Mouse (Mus musculus) left cerebral cortex, postnatal 10 days (tissue): ENCODE measurements around the gene Sema4c. TPM values are rescaled to one million over a fixed set of nuclear protein-coding genes. Genes with fewer than 3 reads are reported as not detected.
"Not testable (repeated sequence)": the region's sequence is repeated elsewhere in the genome, so short reads cannot be mapped to it uniquely, and the experiment has no call there.

Experiments used
- DNase-seq, 2 experiments: peaks; one replicate each; pipeline ENCODE4 v3.0.0; 2021 to 2022; ENCODE audit warnings: low spot score in 2 of 2, mixed read lengths in 1 of 2; ENCODE audit errors: extremely low spot score in 1 of 2
- intact Hi-C: fragments of 180-260 bp; cut with DNase I; formaldehyde crosslinking; loops from one replicate; pipeline ENCODE4 v1.15.1; 2025
- total RNA-seq, 2 experiments: library from RNA; stranded (reverse); gene quantifications; 2 replicates each; pipeline ENCODE4 v1.2.3; 2021

Gene Sema4c
- total RNA-seq, 2 experiments from 2014 or later = 20.9 to 27.4 TPM

- no peak for DNase-seq
- intact Hi-C loops = no loop called here
Measured at GRCm38 (mm10) chr1:36545382-36545781, 12.8 kb downstream of the Sema4c start.

GRCm38 (mm10) chr1:36542925-36543324 is 15.2 kb downstream of the Sema4c start:
- intact Hi-C loops = no loop called here
- no peak for DNase-seq

DNA sequence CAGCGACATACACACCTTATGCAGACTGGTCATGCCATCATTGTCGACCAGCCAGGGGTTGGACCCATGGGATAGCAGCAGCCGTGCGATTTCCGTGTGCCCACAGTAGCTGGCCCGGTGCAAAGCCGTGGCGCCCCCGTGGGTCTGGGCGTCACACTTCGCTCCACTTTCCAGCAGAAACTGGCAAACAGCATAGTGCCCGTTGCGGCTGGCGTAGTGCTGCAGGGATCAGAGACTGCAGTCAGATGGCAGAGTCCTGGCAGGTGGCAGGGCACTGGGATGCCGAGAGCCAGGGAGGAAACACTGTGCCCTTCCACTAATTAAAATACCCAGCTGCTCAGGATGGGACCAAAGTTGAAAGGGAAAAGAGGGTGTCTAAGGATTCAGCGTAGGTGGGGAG is 16.3 kb downstream of the Sema4c start:
- no peak for DNase-seq
- intact Hi-C loops = no loop called here

DNA sequence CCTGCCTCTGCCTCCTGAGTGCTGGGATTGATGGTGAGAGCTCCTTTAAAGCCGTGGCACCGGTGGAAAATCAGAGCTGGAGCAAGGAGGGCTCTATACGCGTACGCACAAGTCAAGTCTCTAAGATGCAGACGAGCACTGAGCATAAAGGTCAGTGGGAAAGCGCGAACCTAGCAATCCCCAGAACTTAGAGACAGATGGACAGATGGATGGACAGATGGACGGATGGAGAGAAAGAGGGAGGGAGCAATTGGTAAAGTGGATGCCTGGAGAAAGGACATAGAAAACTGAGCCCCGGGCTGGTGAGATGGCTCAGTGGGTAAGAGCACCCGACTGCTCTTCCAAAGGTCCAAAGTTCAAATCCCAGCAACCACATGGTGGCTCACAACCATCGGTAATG is 17.3 kb downstream of the Sema4c start:
- intact Hi-C loops = no loop called here
- DNase-seq = no peak

GRCm38 (mm10) chr1:36540132-36540531 is 18.0 kb downstream of the Sema4c start:
- intact Hi-C loops = no loop called here
- no peak for DNase-seq

- intact Hi-C loops = no loop called here
- DNase-seq = peak in 1 of 2 experiments; percentile 54
Measured at GRCm38 (mm10) chr1:36539186-36539585, 19.0 kb downstream of the Sema4c start, which contains the start of gene Gm42417. Gene Gm42417, minus strand, starts transcription at chr1:36539429.

DNA sequence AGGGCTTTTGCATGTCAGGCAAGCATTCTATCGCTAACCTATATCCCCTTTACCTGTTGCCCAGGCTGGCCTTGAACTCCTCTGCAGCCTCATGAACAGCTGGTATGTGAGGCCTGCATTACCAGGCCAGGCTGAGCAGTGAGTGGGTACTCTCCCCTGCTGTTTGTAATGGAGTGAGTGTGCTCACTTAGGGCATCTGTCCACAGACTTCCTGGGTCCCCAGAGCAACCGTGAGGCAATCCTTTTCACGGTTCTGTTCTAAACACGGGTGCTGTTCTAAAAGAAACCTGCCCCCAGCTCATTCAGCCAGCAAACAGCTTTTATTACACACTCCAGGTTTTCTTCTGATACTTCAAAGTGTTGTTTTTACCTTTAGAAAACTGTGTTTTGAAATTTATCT is 19.4 kb downstream of the Sema4c start:
- DNase-seq = no peak
- intact Hi-C loops = no loop called here

DNA sequence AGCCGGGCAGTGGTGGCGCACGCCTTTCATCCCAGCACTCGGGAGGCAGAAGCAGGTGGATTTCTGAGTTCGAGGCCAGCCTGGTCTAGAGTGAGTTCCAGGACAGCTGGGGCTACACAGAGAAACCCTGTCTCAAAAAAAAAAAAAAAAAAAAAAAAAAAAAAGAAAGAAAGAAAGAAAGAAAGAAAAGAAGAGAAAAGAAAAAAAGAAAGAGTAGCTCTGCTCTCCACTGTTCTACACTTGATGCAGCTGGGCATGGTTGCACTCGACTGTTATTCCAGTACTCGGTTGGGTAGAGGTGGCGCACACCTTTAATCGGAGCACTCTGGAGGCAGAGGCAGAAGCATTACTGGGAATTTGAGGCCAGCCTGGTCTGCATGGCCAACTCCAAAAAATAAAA is 21.4 kb downstream of the Sema4c start, which contains the start of gene Ankrd23:
TSS of gene Ankrd23 (minus strand) at position 101 of the 400 bp plus-strand sequence.
- intact Hi-C loops = not testable (repeated sequence)

GRCm38 (mm10) chr1:36536397-36536728 is 21.8 kb downstream of the Sema4c start:
- intact Hi-C loops = no loop called here
- DNase-seq = no peak

More for the DNA sequence above, 21.4 kb downstream of the Sema4c start, which contains the start of gene Ankrd23:
- DNase-seq = not testable (repeated sequence)

DNA sequence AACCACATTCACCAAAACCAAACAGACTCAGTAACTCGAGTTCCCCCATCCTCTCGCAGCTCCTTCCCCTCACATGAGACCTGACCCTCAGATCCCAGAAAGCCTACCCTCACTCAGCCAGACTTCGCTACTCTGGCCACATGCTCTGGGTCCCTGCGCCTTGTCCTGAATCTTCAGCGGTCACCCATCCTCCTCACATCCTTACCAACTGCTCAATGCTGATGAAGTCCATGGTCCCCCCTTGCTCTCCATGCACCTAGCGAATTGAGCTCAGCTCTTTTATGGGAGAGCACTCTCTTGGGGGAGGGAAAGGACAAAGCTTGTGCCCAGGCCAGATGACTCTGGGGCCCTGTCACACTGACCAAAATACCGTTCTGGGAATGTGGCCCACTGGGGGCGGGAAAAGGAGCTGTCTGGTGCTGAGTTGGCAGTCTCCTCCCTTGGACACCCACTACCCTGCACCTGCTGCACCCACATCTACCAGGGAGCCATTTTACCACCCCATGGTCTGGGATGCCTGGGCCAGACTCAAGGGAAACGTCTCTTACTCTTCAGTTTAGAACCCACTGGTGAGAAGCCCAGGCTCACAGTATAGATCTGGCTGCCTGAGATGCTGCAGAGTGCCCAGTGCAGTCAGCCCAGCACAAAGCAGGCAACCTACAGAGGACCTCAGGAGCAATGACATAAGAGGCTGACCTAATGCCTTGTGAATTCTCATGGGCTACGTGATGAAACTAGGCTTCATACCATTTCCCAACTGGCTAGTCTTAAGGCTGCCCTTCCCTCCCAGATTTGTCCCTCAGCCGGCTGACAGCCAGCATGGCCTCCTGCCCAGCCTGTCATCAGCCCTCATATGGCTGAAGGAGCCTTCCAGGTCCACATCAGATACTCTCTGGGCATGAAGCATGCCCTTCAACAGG is 22.4 kb downstream of the Sema4c start:
- intact Hi-C loops = no loop called here
- DNase-seq = peak in 1 of 2 experiments; percentile 34

- intact Hi-C loops = no loop called here
- DNase-seq = peak in 1 of 2 experiments; percentile 34
Measured at GRCm38 (mm10) chr1:36534595-36535058, 23.5 kb downstream of the Sema4c start.

DNA sequence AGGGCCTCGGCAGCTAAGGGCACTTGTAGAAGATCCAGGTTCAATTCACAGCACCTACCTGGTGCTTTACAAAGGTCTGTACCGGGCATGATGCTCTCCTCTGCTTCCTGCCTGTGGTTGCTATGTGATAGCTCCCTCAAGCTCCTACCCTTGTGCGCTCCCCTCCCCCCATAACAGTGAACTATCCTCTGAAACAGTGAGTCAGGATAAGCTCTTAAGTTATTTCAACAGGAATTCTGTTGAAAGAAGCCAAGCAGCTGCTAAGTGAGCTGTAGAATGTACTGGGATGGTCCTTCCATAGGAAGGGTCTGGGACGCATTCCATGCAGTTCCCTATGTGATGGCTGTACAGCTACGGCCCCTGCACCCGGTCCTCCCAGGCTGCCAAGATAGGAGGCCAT is 24.6 kb downstream of the Sema4c start:
- no peak for DNase-seq
- intact Hi-C loops = no loop called here

- no peak for DNase-seq
- intact Hi-C loops = no loop called here
Measured at GRCm38 (mm10) chr1:36531461-36531860, 26.7 kb downstream of the Sema4c start.

- intact Hi-C loops = no loop called here
- DNase-seq = no peak
Measured at GRCm38 (mm10) chr1:36530962-36531361, 27.2 kb downstream of the Sema4c start.

DNA sequence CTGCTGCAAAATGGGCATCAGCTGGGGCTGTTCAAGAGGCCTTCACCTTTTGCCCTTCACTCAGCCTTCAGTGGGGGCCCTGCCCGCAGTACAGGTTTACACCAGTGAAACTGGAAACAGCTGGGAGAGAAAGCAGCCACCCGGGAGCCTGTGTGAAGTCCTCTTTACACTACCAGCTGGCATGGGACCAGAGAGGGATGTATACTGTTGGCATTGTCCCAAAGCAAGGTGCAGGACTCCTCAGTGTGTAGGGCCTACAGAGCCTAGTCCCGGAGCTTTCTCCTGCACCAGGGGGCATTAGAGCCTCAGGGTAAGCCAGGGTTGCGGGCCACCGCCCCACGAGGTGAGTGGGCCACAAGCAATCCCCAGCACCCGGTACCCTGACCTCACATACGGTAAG is 27.7 kb downstream of the Sema4c start:
- no peak for DNase-seq
- intact Hi-C loops = no loop called here

DNA sequence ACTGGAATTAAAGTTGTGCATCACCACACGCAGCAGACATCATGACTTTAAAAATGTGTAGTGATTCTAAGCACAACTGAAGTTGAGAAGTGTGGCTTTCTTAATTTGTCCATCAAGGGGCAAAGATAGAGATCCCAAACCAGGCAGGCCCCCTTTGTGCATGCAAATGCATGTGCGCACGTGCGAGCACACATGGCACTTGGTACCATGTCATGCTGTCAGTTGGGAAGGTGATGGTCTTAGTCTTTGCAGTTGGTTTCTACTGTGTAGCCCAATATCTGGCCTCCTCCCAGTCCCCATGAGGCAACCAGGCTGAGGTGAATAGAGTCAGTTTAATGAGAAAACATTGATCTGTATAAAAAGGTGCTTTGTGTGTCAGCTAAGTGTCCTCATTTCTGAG is 28.3 kb downstream of the Sema4c start:
- intact Hi-C loops = no loop called here
- no peak for DNase-seq

GRCm38 (mm10) chr1:36529274-36529673 is 28.9 kb downstream of the Sema4c start:
- no peak for DNase-seq
- intact Hi-C loops = no loop called here

DNA sequence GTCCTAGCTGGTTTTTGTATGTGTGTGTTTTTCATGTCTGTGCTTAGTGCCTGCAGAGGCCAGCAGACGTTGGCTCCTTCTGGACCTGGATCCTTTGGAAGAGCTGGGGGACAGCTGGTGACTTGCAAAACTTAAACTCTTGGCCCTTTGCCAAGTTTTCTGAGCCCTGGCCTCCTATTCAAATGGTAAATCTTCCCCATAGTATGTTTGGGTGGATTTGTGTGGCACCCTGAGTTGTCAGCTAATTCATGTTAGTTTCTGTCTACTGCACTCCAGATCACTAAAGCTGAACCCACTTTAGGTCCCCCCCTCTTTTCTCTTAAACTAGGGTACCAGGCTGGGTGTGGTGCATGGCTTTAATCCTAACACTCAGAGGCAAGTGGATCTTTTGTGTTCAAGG is 29.8 kb downstream of the Sema4c start:
- no peak for DNase-seq
- intact Hi-C loops = no loop called here

GRCm38 (mm10) chr1:36526903-36527302 is 31.2 kb downstream of the Sema4c start:
- intact Hi-C loops = no loop called here
- DNase-seq = no peak

DNA sequence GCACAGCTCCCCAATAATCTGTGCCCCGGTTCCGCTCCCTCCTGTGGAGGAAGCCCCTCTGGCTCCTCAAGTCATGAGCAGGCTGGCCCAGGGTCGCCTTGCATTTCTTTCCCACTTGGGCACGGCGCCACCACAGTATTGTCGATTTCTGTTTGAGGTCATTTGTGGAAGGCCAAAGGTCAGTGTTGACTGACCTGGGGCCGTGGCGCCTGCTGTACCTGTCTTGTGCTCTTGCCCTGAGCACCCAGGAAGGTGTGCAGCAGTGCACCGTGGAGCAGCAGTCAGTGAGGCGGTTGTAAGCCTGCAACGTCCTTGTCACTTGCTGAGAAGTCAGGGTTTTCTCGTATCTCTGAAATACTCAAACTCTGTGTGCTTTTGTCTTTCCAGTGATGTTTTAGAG is 32.4 kb downstream of the Sema4c start:
- intact Hi-C loops = no loop called here
- no peak for DNase-seq
